Mouse (Mus musculus): Measurements from ENCODE around the gene Ptafr.

DNA sequence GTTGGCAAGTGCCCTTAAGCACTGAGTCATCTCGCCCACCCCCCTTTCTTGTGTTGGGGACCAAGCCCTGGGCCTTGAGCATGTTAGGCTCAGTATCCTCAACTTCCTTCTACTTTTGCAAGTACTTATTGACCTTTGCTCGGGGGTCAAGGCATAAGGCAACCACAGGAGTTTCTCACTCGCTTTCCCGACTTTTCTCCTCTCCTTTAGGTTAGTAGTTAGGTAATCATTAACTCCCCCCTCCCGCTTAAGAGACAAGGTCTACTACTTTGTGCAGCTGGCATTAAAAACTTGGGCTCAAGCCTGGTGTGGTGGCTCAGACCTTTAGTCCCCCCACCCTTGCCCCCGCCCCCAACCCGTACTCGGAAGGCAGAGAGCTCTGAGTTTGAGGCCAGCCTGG, 45.8 kb upstream of the Ptafr start:
- TF ChIP-seq POLR2A (IDR thresholded peaks at IDR 0.05; ENCODE audit: control insufficient read depth, low read depth, low read length): no peak
- TF ChIP-seq CTCF (IDR thresholded peaks at IDR 0.05; ENCODE audit: control insufficient read depth, insufficient read depth, insufficient replicate concordance, low read depth, low read length): no peak

Measured in testis, adult 2 months (tissue).